Mouse (Mus musculus) embryo, embryonic 11.5 days (tissue): ENCODE results near the gene Selenow.

ENCODE experiments used
- DNase-seq: peaks from one replicate; pipeline ENCODE4 v3.0.0-alpha.2; 2012; ENCODE audit warnings: low read depth, low spot score

The Selenow gene

GRCm38 (mm10) chr7:15906602-15907001 lies 15.6 kb downstream of the Selenow start:
- no peak for DNase-seq

GRCm38 (mm10) chr7:15905861-15906260 lies 16.3 kb downstream of the Selenow start:
- DNase-seq: no peak

GRCm38 (mm10) chr7:15901366-15902048 lies 20.7 kb downstream of the Selenow start:
- DNase-seq: no peak

- no peak for DNase-seq
These were observed 28.0 kb downstream of the Selenow start for GRCm38 (mm10) chr7:15894251-15894650.

- DNase-seq: no peak
These were observed 38.1 kb downstream of the Selenow start for GRCm38 (mm10) chr7:15884127-15884526.

GRCm38 (mm10) chr7:15882317-15882716 lies 39.9 kb downstream of the Selenow start, which contains the start of gene Crxos:
Gene Crxos, plus strand, starts transcription at chr7:15882617.
- DNase-seq: no peak

- no peak for DNase-seq
These were observed 40.4 kb downstream of the Selenow start for GRCm38 (mm10) chr7:15881831-15882230.

GRCm38 (mm10) chr7:15881388-15881787 lies 40.8 kb downstream of the Selenow start:
- DNase-seq: no peak

GRCm38 (mm10) chr7:15879756-15880155 lies 42.4 kb downstream of the Selenow start, which contains the start of gene Crx:
Gene Crx, minus strand, starts transcription at chr7:15879968.
- DNase-seq: no peak
